Mouse (Mus musculus) T-cell, adult 2 months (primary cell): Measurements from ENCODE around the gene Pde3a.
"Not testable (repeated sequence)": the region's sequence is repeated elsewhere in the genome, so short reads cannot be mapped to it uniquely, and the experiment has no call there.

ENCODE experiments used
- DNase-seq: peaks from one replicate; pipeline ENCODE4 v3.0.0; 2022; ENCODE audit warnings: low spot score

Gene Pde3a

GRCm38 (mm10) chr6:141267888-141268570 is 19.0 kb downstream of the Pde3a start:
- DNase-seq = no peak

GRCm38 (mm10) chr6:141268871-141269270 is 19.8 kb downstream of the Pde3a start:
- no peak for DNase-seq

- DNase-seq = no peak
Measured at GRCm38 (mm10) chr6:141271133-141271532, 22.1 kb downstream of the Pde3a start.

- no peak for DNase-seq
Measured at GRCm38 (mm10) chr6:141271579-141271978, 22.5 kb downstream of the Pde3a start.

GRCm38 (mm10) chr6:141273685-141274084 is 24.6 kb downstream of the Pde3a start:
- DNase-seq = no peak

- no peak for DNase-seq
Measured at GRCm38 (mm10) chr6:141281685-141282084, 32.6 kb downstream of the Pde3a start.

GRCm38 (mm10) chr6:141282796-141283195 is 33.7 kb downstream of the Pde3a start:
- no peak for DNase-seq

GRCm38 (mm10) chr6:141291195-141291594 is 42.1 kb downstream of the Pde3a start:
- no peak for DNase-seq

GRCm38 (mm10) chr6:141292826-141293459 is 43.9 kb downstream of the Pde3a start:
- DNase-seq = no peak

GRCm38 (mm10) chr6:141293460-141293853 is 44.4 kb downstream of the Pde3a start:
- DNase-seq = no peak

- DNase-seq = no peak
Measured at GRCm38 (mm10) chr6:141295264-141295663, 46.2 kb downstream of the Pde3a start.

GRCm38 (mm10) chr6:141301750-141302748 is 53.0 kb downstream of the Pde3a start:
- DNase-seq = no peak

GRCm38 (mm10) chr6:141302842-141303241 is 53.8 kb downstream of the Pde3a start:
- DNase-seq = no peak

GRCm38 (mm10) chr6:141307326-141307725 is 58.3 kb downstream of the Pde3a start:
- no peak for DNase-seq

- DNase-seq = no peak
Measured at GRCm38 (mm10) chr6:141308451-141308850, 59.4 kb downstream of the Pde3a start.

GRCm38 (mm10) chr6:141309872-141310271 is 60.8 kb downstream of the Pde3a start:
- DNase-seq = no peak

- no peak for DNase-seq
Measured at GRCm38 (mm10) chr6:141310351-141310750, 61.3 kb downstream of the Pde3a start.

- no peak for DNase-seq
Measured at GRCm38 (mm10) chr6:141311615-141312014, 62.5 kb downstream of the Pde3a start.

- no peak for DNase-seq
Measured at GRCm38 (mm10) chr6:141313112-141313511, 64.0 kb downstream of the Pde3a start.

- DNase-seq = no peak
Measured at GRCm38 (mm10) chr6:141318440-141318839, 69.4 kb downstream of the Pde3a start.

- no peak for DNase-seq
Measured at GRCm38 (mm10) chr6:141321253-141321652, 72.2 kb downstream of the Pde3a start.

GRCm38 (mm10) chr6:141322961-141323360 is 73.9 kb downstream of the Pde3a start:
- DNase-seq = no peak

- not testable (repeated sequence) for DNase-seq
Measured at GRCm38 (mm10) chr6:141327134-141327533, 78.1 kb downstream of the Pde3a start.
